Mouse (Mus musculus) limb, embryonic 15.5 days (tissue): ENCODE data around the gene 2210011C24Rik. TPM values are rescaled to one million over a fixed set of nuclear protein-coding genes. Genes with fewer than 3 reads are reported as not detected.
A peak's percentile ranks its signal among the peaks of the same experiment; 100 is the strongest.
"Not testable (repeated sequence)": the region's sequence is repeated elsewhere in the genome, so short reads cannot be mapped to it uniquely, and the experiment has no call there.

ENCODE experiments used
- ATAC-seq: fragments of 200-750 bp; cut with Nextera tagmentation; 2 replicates; pipeline ENCODE4 v1.8.0; 2017; ENCODE audit warnings: low read depth, moderate TSS enrichment; ENCODE audit not compliant: insufficient number of reproducible peaks, low FRiP score, low TSS enrichment
- H3K27ac ChIP-seq: fragments of 300-500 bp; sonication (generic); 2 replicates; pipeline ENCODE4 v1.5.1; 2015; ENCODE audit warnings: moderate library complexity, mild to moderate bottlenecking, inconsistent platforms
- H3K27me3 ChIP-seq: fragments of 300-500 bp; sonication (generic); 2 replicates; pipeline ENCODE4 v1.6.1; 2015; ENCODE audit warnings: inconsistent platforms
- H3K36me3 ChIP-seq: fragments of 300-500 bp; sonication (generic); 2 replicates; pipeline ENCODE4 v1.6.1; 2015; ENCODE audit warnings: inconsistent platforms
- H3K4me1 ChIP-seq: fragments of 300-500 bp; sonication (generic); 2 replicates; pipeline ENCODE4 v1.6.1; 2015; ENCODE audit warnings: inconsistent platforms
- H3K4me2 ChIP-seq: fragments of 300-500 bp; sonication (generic); 2 replicates; pipeline ENCODE4 v1.6.1; 2015; ENCODE audit warnings: mild to moderate bottlenecking, inconsistent platforms
- H3K4me3 ChIP-seq: fragments of 300-500 bp; sonication (generic); 2 replicates; pipeline ENCODE4 v1.5.1; 2015; ENCODE audit warnings: mild to moderate bottlenecking, inconsistent platforms
- H3K9ac ChIP-seq: fragments of 300-500 bp; sonication (generic); 2 replicates; pipeline ENCODE4 v1.6.1; 2015; ENCODE audit warnings: inconsistent platforms
- H3K9me3 ChIP-seq: fragments of 300-500 bp; sonication (generic); 2 replicates; pipeline ENCODE4 v1.6.1; 2016; ENCODE audit warnings: inconsistent platforms
- WGBS: fragments of 180-500 bp; shearing (Covaris S2); methylation state at CpG from one replicate; pipeline ENCODE4 v1.1.7; 2015; 5-methylcytosine and 5-hydroxymethylcytosine counted together
- polyA plus RNA-seq: library from polyadenylated mRNA; unstranded; fragments of >200 nt; fragmentation: Nextera tagmentation; extraction: Ambion mirVana; gene quantifications from 2 replicates; pipeline ENCODE4 v1.2.1, GENCODE M21; 2015

2210011C24Rik gene
- polyA plus RNA-seq, 1 experiment from 2014 or later, result 0.27 TPM

DNA sequence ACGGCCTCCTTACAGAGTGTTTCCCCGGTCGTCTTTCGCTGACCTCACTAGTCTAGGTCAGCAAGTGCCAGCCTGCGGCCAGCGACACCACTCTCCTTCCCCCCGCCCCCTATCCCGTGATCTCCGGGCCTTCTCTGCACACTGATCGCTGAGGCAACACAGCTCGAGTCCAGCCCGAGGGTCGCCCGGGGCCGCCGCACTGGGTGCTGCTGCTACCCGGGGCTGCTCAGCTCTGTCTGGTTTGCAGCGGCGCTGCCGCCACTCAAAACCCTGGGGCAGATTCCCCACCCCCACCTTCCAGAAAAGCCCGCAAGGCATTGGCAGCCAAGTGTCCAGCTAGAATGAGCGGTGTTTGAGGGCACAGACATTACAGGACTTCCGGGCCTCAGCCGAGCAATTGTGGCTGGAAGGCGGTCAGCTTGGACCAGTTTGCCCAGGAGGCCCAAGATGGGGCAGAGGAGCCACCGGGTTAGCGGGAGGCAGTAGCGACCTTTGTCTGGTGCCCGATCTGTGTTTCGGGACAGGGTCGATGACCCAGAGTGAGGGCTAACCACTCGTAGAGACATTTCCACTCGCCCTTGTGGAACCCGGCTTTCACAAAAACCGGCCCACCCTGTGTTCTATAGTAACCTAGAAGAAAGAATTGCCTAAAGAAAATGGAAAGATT is 661 bp upstream of the 2210011C24Rik start:
- H3K4me2 ChIP-seq, result peak overlapping the region; percentile 99
- peaks cover 34% of the 10 kb centered on the region for H3K4me1 ChIP-seq
- ATAC-seq, result no peak
- H3K36me3 ChIP-seq, result no peaks in the 10 kb centered on the region
- H3K9me3 ChIP-seq, result no peaks in the 10 kb centered on the region
- H3K27me3 ChIP-seq, result peaks cover 44% of the 10 kb centered on the region
- WGBS, result 10% methylated on average over 35 of the region's 35 CpGs
- peak overlapping the region; percentile 53 for H3K4me3 ChIP-seq
- H3K9ac ChIP-seq, result peak overlapping the region; percentile 17; the same call in 1 of the 2 replicates
- H3K27ac ChIP-seq, result no peak overlapping the region

GRCm38 (mm10) chr8:84010625-84011611 is 1.1 kb downstream of the 2210011C24Rik start:
- H3K27me3 ChIP-seq, result peaks cover 44% of the 10 kb centered on the region
- WGBS, result 2% methylated on average over 83 of the region's 83 CpGs
- no peak overlapping the region for H3K27ac ChIP-seq
- peak overlapping the region; percentile 31 for H3K9ac ChIP-seq
- peaks cover 34% of the 10 kb centered on the region for H3K4me1 ChIP-seq
- no peaks in the 10 kb centered on the region for H3K36me3 ChIP-seq
- peak overlapping the region; percentile 99 for H3K4me2 ChIP-seq
- peak overlapping the region; percentile 53 for H3K4me3 ChIP-seq
- H3K9me3 ChIP-seq, result no peaks in the 10 kb centered on the region
- ATAC-seq, result 0 out of 2 replicates have a peak, but pooled peaks have one; percentile 45

DNA sequence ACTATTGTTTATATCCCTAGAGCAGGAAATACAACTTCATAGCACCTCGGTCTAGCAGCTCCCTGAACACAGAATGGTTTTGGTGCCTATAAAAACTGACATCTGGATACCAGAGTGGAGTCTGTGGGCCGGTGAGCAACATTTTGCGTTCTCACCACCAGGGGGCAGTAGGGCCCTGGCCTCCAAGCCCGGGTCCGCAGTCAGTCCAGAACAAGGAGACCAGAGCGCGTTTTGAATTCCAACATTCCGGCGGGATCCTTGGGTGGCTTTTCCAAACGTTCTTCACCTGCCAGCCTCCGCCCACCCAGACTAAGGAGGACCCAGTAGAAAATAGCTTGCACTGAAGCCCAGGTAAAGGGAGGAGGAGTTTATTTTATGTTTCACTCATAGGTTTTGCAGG is 2.1 kb downstream of the 2210011C24Rik start:
- H3K27ac ChIP-seq, result no peak overlapping the region
- no peaks in the 10 kb centered on the region for H3K9me3 ChIP-seq
- no peaks in the 10 kb centered on the region for H3K36me3 ChIP-seq
- H3K4me3 ChIP-seq, result no peak overlapping the region
- 1% methylated on average over 11 of the region's 11 CpGs for WGBS
- H3K27me3 ChIP-seq, result peaks cover 44% of the 10 kb centered on the region
- H3K4me1 ChIP-seq, result peaks cover 38% of the 10 kb centered on the region
- ATAC-seq, result no peak
- no peak overlapping the region; the same call in 1 of the 2 replicates for H3K4me2 ChIP-seq
- H3K9ac ChIP-seq, result no peak overlapping the region

GRCm38 (mm10) chr8:84008362-84008761 is 3.6 kb downstream of the 2210011C24Rik start:
- no peak overlapping the region for H3K27ac ChIP-seq
- H3K9ac ChIP-seq, result no peak overlapping the region
- no peak overlapping the region for H3K4me3 ChIP-seq
- ATAC-seq, result no peak
- no peaks in the 10 kb centered on the region for H3K36me3 ChIP-seq
- no peaks in the 10 kb centered on the region for H3K9me3 ChIP-seq
- 33% methylated on average over 7 of the region's 7 CpGs for WGBS
- no peak overlapping the region for H3K4me2 ChIP-seq
- H3K27me3 ChIP-seq, result peaks cover 35% of the 10 kb centered on the region
- H3K4me1 ChIP-seq, result peaks cover 48% of the 10 kb centered on the region

DNA sequence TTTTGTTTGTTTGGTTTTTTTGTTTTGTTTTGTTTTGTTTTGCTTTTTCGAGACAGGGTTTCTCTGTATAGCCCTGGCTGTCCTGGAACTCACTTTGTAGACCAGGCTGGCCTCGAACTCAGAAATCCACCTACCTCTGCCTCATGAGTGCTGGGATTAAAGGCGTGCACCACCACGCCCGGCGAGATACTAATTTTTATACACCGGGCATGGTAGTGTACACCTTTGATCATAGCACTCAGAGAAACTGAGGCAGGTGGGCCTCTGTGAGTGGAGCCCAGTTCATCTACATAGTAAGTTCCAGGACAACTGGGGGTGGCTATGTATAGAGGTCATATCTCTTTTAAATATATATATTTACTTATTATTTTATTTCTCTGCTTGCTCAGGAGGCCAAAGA is 6.5 kb downstream of the 2210011C24Rik start:
- H3K27me3 ChIP-seq, H3K9ac ChIP-seq, H3K4me2 ChIP-seq, ATAC-seq, H3K4me3 ChIP-seq, H3K9me3 ChIP-seq, H3K27ac ChIP-seq: not testable (repeated sequence)
- Histone ChIP-seq H3K36me3 (peaks cover 17% of the 10 kb centered on the region), H3K4me1 (peaks cover 40% of the 10 kb centered on the region)
- 98% methylated on average over 7 of the region's 7 CpGs for WGBS

DNA sequence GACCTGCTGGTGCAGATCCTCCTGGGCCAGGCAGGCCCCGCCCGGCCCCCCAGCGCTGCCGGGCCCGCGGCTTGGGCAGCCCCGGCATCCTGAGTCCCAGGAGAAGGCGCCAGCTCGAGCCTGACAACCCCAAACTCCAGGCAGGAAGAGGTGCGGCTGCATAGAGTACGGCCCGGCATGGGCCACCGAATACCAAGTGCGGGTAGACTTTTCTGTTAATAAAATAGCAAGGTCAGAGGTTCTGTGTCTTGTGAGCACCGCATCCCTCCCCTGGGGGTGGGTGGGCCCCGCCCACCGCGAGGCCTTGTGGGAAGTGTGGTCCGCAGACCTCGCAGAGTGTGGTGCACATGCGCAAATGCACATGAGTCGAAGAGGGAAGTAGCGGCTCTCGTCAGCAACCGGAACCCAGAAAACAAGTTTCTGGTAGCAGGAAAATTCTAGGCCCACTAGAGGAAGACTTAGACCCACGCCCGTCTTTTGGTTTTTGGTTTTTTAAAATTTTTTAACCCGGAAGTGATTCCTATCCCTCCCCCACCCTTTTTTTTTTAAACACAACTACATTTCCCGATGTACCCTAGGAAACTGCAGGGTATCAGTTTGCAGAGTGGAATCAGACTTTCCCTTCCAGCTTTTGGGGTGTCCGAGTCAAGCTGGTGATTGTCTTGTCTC is 7.3 kb downstream of the 2210011C24Rik start:
- 1% methylated on average over 30 of the region's 30 CpGs for WGBS
- Histone ChIP-seq H3K9ac (peak overlapping the region; percentile 44), H3K4me2 (peak overlapping the region; percentile 93), H3K9me3 (no peaks in the 10 kb centered on the region), H3K27me3 (no peaks in the 10 kb centered on the region), H3K36me3 (peaks cover 25% of the 10 kb centered on the region), H3K27ac (peak overlapping the region; percentile 89), H3K4me3 (peak overlapping the region; percentile 61), H3K4me1 (peaks cover 34% of the 10 kb centered on the region)
- ATAC-seq, result peak; percentile 81

- peaks cover 31% of the 10 kb centered on the region for H3K36me3 ChIP-seq
- peak overlapping the region; percentile 93 for H3K4me2 ChIP-seq
- peak overlapping the region; percentile 89; the same call in 1 of the 2 replicates for H3K27ac ChIP-seq
- no peaks in the 10 kb centered on the region for H3K9me3 ChIP-seq
- no peaks in the 10 kb centered on the region for H3K27me3 ChIP-seq
- peak overlapping the region; percentile 61 for H3K4me3 ChIP-seq
- 71% methylated on average over 6 of the region's 6 CpGs for WGBS
- H3K9ac ChIP-seq, result no peak overlapping the region
- no peak for ATAC-seq
- H3K4me1 ChIP-seq, result peaks cover 41% of the 10 kb centered on the region
These were observed 8.2 kb downstream of the 2210011C24Rik start for GRCm38 (mm10) chr8:84003612-84004246.

DNA sequence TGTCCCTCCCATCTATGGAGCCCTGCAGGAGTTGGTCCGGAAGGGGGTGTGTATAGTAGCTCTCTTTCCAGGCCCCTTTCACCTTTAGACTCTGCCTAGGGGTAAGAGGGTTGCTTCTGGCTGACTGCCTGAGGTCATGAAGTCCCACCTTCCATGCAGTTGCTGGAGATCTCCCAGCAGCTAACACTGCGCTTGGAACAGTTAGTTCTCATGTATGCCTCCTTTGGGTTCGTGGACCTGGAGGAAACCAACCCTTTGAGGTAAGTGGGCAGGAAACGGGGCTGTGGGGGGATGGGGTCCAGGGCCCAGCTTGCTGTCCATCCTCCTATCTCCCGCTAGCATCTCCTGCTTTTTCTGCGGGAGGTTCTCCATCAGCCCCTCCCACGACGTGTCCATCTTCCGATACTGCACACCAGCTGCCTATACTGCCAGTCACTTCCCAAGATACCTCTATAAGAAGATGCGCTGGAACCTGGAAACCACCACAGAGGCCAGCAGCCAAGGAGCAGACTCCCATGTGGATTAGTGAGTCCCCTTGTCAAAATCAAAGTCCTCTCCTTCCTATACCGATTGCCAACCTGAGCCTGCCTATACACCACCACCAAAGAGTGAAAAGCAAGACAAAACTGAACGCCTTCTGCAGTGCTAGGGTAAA is 8.9 kb downstream of the 2210011C24Rik start:
- Histone ChIP-seq H3K4me2 (no peak overlapping the region), H3K4me1 (peaks cover 42% of the 10 kb centered on the region)

DNA sequence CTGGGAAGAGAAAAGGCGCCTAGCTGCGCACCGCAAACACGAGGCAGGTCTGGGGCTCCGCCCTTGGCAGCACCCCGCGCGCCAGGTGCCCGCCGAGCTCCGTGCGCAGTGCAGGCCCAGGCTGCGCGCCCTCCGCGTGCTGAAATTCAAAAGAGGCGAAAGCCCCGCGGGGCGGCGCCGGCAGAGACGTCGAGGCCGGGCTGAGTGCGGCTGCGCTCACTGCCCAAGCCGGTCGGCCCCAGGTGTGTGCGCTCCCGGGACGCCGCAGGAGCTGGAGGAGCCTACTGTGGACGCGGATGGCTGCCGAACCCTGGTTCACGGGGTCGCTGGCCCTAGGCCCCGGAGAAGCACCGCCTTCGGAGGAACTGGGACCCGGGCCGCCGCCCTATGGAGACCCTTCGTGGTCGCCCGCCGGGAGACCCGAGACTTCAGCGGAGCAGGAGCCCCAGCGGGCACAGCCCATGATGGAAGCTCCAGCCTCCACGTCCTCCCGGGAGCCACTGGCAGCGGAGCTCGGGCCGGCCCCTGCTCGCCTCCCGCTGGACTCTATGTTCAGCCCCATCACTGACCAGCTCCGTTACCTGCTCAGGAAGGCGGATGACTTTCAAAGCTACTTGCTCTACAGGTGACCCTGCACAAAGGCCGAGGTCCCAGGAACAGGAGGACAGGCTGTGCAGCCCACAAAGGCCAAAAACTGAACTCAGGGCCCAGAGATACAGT is 10.5 kb downstream of the 2210011C24Rik start, which contains the start of gene 1700067K01Rik:
Gene 1700067K01Rik (plus strand): TSS at position 222 of the 720 bp plus-strand sequence.
- WGBS, result 39% methylated on average over 59 of the region's 61 CpGs

More for the DNA sequence above, 8.9 kb downstream of the 2210011C24Rik start:
- WGBS, result 67% methylated on average over 12 of the region's 12 CpGs
- no peaks in the 10 kb centered on the region for H3K9me3 ChIP-seq
- no peaks in the 10 kb centered on the region for H3K27me3 ChIP-seq
- H3K27ac ChIP-seq, result no peak overlapping the region
- H3K9ac ChIP-seq, result no peak overlapping the region
- ATAC-seq, result no peak
- H3K36me3 ChIP-seq, result peaks cover 31% of the 10 kb centered on the region
- H3K4me3 ChIP-seq, result no peak overlapping the region

GRCm38 (mm10) chr8:83999825-84000224 is 12.1 kb downstream of the 2210011C24Rik start:
- ATAC-seq, result no peak
- peaks cover 52% of the 10 kb centered on the region for H3K4me1 ChIP-seq
- WGBS, result 96% methylated on average over 2 of the region's 2 CpGs
- H3K4me2 ChIP-seq, result 0 out of 2 replicates have a peak overlapping the region, but pooled peaks have one; percentile 14
- H3K27ac ChIP-seq, result no peak overlapping the region
- peaks cover 34% of the 10 kb centered on the region for H3K36me3 ChIP-seq
- H3K9ac ChIP-seq, result no peak overlapping the region
- H3K4me3 ChIP-seq, result no peak overlapping the region
- no peaks in the 10 kb centered on the region for H3K27me3 ChIP-seq
- no peaks in the 10 kb centered on the region for H3K9me3 ChIP-seq

More for the DNA sequence above, 10.5 kb downstream of the 2210011C24Rik start, which contains the start of gene 1700067K01Rik:
- Histone ChIP-seq H3K27ac (no peak within 1 kb of the TSS), H3K27me3 (no peaks in the 10 kb centered on the region), H3K36me3 (peaks cover 31% of the 10 kb centered on the region), H3K4me2 (0 out of 2 replicates have a peak within 1 kb of the TSS, but pooled peaks have one; percentile 14), H3K4me1 (peaks cover 45% of the 10 kb centered on the region), H3K9ac (no peak within 1 kb of the TSS), H3K9me3 (no peaks in the 10 kb centered on the region), H3K4me3 (no peak within 1 kb of the TSS)
- no peak for ATAC-seq
